Mouse (Mus musculus): ENCODE measurements around the gene Kras.

The Kras gene

GRCm38 (mm10) chr6:145187093-145188088 is 62.6 kb downstream of the Kras start:
- peak; percentile 26 for DNase-seq

- DNase-seq: no peak
Observed at GRCm38 (mm10) chr6:145186096-145186495, 63.9 kb downstream of the Kras start.

GRCm38 (mm10) chr6:145182044-145182443 is 68.0 kb downstream of the Kras start:
- DNase-seq: peak; percentile 35

- DNase-seq: peak; percentile 56
Observed at GRCm38 (mm10) chr6:145179665-145180064, 70.4 kb downstream of the Kras start.

- no peak for DNase-seq
Observed at GRCm38 (mm10) chr6:145176474-145176873, 73.6 kb downstream of the Kras start.

- DNase-seq: no peak
Observed at GRCm38 (mm10) chr6:145175571-145175981, 74.5 kb downstream of the Kras start.

- DNase-seq: peak; percentile 93
Observed at GRCm38 (mm10) chr6:145173781-145174191, 76.3 kb downstream of the Kras start.

- DNase-seq: no peak
Observed at GRCm38 (mm10) chr6:145171892-145172606, 78.0 kb downstream of the Kras start.

Data from kidney, adult 9 months (tissue).